Mouse (Mus musculus): ENCODE data around the gene Ror1. TPM values are rescaled to one million over a fixed set of nuclear protein-coding genes. Genes with fewer than 3 reads are reported as not detected.

The Ror1 gene
- polyA plus RNA-seq, 1 experiment = 0.45 TPM

DNA sequence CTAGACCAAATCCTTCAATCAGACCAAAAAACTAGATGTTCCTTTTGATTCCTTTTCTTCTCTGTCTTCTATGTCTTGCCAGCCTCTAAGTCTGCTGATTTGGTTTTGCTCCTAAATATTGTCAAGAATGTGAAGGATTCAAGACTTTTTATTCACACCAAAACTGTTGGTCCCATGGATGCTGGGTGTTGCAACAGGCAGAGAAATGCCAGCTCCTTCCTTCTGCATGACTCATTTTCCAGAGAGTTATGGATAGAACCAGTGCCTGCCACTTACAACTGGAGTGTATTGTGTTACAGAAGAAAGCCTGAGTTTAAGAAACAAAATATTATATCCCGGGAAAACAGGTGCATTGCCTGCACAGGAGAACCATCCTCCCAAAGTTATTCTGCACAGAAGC, 55.2 kb downstream of the Ror1 start:
- 78% methylated on average over 1 of the region's 1 CpGs for WGBS
- DNase-seq (ENCODE audit: low read depth, low spot score) = no peak

GRCm38 (mm10) chr4:100154560-100155130, 59.1 kb downstream of the Ror1 start:
- 69% methylated on average over 7 of the region's 7 CpGs for WGBS
- no peak for DNase-seq (ENCODE audit: low read depth, low spot score)

- DNase-seq (ENCODE audit: low read depth, low spot score) = no peak
- WGBS = 78% methylated on average over 3 of the region's 3 CpGs
These were observed 60.1 kb downstream of the Ror1 start for GRCm38 (mm10) chr4:100155731-100156130.

DNA sequence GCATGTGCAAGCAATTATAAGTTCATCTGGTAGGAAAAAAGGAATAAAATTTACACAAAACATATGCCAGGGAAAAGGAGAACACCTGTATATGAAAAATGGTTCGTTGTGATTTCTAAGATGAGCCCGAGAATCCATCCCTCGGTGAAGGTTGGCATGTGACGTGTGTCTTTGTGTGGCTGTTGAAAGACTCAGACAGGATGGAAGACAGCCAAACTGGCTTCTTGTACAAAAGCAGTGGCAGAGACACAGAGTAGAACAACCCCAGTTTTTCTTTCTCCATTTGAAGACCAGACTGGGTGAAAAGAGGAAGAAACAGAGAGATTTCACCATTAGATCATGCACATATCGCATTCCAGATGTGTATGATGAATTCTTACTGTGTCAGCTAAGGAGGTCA, 62.8 kb downstream of the Ror1 start:
- 91% methylated on average over 5 of the region's 5 CpGs for WGBS
- DNase-seq (ENCODE audit: low read depth, low spot score) = no peak

- no peak for DNase-seq (ENCODE audit: low read depth, low spot score)
These were observed 64.6 kb downstream of the Ror1 start for GRCm38 (mm10) chr4:100160156-100160555.

DNA sequence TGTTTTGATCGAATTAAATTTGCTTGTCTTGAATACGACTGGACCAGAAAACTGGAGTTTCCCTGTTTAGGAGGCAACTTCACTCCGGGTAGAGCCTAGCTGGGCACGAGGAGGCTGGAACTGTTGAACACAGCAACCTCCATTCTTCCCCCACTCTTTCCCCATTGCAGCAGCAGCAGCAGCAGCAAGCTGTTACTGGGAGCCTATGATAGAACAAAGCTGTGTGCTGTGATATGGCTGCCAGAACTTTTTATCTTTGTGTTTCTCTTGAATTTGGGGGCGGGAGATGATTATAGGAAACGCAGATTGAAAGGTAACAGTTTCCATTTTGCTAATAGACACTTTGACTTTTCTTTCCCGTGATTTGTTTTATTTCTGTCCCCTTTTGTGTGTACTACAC, 70.2 kb downstream of the Ror1 start:
- WGBS = 81% methylated on average over 7 of the region's 7 CpGs
- no peak for DNase-seq (ENCODE audit: low read depth, low spot score)

- 65% methylated on average over 3 of the region's 3 CpGs for WGBS
- DNase-seq (ENCODE audit: low read depth, low spot score) = no peak
These were observed 71.3 kb downstream of the Ror1 start for GRCm38 (mm10) chr4:100166871-100167270.

DNA sequence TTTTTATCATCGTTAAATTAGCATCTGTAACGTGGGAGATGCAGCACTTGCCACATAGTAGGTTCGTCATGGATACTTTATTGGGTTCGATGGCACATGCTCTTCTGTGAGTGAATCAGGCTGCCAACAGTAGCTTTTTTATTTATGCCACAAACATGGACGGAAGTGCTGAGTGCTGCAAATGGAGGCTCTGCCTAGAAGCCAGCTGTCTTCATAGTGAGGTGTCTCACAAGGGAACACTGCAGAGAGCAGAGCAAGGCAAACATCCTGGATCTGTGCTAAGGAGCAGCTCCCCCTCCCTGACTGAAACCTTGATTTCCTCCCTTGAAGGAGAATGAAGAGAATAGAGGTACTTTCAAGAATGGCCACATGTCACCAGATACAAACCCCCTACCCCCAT, 74.1 kb downstream of the Ror1 start:
- 54% methylated on average over 5 of the region's 5 CpGs for WGBS
- no peak for DNase-seq (ENCODE audit: low read depth, low spot score)

GRCm38 (mm10) chr4:100170161-100170650, 74.6 kb downstream of the Ror1 start:
- 45% methylated on average over 14 of the region's 14 CpGs for WGBS
- DNase-seq (ENCODE audit: low read depth, low spot score) = no peak

DNA sequence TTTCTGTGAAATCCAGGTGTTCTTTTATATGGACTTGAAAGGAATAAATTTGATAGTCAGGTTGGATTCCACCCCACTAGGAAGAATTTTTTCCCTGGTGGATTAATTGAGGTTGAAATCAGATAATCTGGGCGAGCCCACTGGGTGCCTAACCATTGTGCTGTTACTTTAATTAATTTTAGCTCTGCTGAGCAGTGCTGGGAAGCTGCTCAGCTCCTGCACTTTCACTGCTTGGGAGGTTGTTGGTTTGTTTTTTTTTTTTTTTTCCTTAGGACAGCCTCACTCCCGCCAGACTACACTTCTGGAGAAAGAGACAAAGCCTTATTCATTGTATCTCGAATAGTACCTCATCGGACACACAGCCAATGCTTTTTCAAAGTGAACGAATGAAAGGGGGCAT, 75.2 kb downstream of the Ror1 start:
- WGBS = 74% methylated on average over 5 of the region's 5 CpGs
- no peak for DNase-seq (ENCODE audit: low read depth, low spot score)

- WGBS = 71% methylated on average over 5 of the region's 5 CpGs
- no peak for DNase-seq (ENCODE audit: low read depth, low spot score)
These were observed 75.9 kb downstream of the Ror1 start for GRCm38 (mm10) chr4:100171483-100171898.

DNA sequence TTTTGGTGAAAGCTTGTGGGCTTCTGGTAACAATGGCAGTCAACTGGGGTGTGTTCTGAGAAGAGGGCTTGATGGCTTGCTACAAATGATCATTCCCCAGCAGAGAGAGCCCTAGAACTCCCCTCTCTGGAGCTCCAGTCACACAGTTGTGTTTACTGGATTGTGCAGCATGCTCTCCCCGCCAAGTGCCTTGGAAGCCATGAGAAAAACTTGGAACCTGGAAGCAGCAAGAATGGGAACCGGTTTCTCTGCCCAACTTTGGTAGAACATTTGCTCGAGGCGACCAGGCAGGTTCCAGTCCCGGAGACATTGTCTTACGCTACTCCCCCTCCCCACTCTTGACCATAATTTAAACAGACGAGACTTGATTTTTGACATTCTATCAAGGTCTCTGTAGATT, 80.0 kb downstream of the Ror1 start:
- no peak for DNase-seq (ENCODE audit: low read depth, low spot score)
- WGBS = 88% methylated on average over 7 of the region's 7 CpGs

GRCm38 (mm10) chr4:100178316-100178715, 82.7 kb downstream of the Ror1 start:
- WGBS = 78% methylated on average over 3 of the region's 3 CpGs
- DNase-seq (ENCODE audit: low read depth, low spot score) = no peak

- DNase-seq (ENCODE audit: low read depth, low spot score) = no peak
- 67% methylated on average over 5 of the region's 5 CpGs for WGBS
These were observed 86.1 kb downstream of the Ror1 start for GRCm38 (mm10) chr4:100181676-100182075.

- WGBS = 93% methylated on average over 8 of the region's 8 CpGs
- DNase-seq (ENCODE audit: low read depth, low spot score) = no peak
These were observed 91.2 kb downstream of the Ror1 start for GRCm38 (mm10) chr4:100186781-100187180.

- WGBS = 20% methylated on average over 6 of the region's 6 CpGs
- DNase-seq (ENCODE audit: low read depth, low spot score) = peak; percentile 75
These were observed 92.1 kb downstream of the Ror1 start for GRCm38 (mm10) chr4:100187563-100188200.

DNA sequence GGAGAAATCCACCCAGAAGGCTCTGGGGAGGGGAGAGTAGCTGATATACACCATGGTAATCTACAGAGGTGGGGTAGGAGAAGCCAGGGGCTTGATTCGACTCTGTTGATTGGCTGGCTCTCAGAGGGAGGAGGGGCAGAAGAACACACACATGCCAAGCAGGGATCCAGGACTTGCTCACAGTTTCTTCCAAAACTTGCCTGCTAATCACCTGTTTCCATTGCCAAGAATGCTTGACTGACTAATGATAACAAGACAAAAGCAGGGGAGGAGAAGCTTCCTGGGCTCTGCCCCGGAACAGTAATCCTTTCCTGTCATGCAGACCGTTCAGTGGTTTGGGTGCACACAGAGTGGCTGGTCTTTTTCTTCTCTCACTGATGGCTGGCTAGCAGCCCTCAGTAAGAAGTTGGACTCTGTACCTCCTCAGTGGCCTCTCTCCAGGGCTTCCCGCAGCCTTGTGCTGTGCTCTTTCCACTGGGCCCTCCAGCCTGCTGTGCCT, 92.7 kb downstream of the Ror1 start:
- DNase-seq (ENCODE audit: low read depth, low spot score) = no peak
- 9% methylated on average over 4 of the region's 4 CpGs for WGBS

GRCm38 (mm10) chr4:100191483-100191882, 95.9 kb downstream of the Ror1 start:
- no peak for DNase-seq (ENCODE audit: low read depth, low spot score)
- WGBS = 83% methylated on average over 6 of the region's 6 CpGs

DNA sequence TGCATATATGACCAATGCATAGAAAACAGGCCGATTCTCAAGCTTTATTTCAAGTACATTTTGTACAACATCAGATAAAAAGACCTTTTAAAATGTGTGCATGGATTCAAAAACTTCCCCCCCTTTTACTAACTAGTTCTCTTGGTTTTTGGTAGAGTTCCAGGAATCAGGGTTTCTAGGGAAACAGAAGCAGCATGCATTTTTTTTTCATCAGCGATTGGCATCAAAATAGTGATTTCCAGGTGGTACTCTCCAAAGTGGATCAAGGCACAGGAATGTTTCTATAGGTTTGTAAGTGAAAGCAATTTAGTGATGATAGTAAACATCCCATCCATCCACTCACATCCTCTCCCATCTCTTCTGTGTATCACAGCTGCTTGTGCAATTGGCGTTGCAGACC, 98.5 kb downstream of the Ror1 start:
- WGBS = 77% methylated on average over 3 of the region's 3 CpGs
- no peak for DNase-seq (ENCODE audit: low read depth, low spot score)

- WGBS = 26% methylated on average over 5 of the region's 5 CpGs
- no peak for DNase-seq (ENCODE audit: low read depth, low spot score)
These were observed 100.7 kb downstream of the Ror1 start for GRCm38 (mm10) chr4:100196255-100196793.

DNA sequence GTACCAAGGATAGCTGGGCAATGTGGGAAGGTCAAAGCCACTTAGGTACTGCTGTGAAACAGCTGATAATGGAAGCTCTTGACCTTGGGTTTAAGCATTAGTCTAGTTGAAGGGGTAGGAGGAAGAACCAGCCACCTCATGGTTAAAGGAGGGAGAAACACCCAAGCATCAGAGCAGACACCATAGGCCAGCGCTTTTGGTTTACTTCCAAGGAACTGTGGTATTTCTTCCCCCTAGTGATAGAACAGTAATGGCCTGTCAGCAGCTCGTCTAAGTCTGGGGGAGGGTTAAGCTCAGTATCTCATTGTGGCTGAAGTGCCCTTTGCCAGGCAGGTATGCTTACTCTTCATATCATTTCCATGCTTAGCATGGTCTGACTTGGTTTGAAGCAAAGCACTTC, 102.7 kb downstream of the Ror1 start:
- no peak for DNase-seq (ENCODE audit: low read depth, low spot score)
- 83% methylated on average over 2 of the region's 2 CpGs for WGBS
